Mouse (Mus musculus) embryonic facial prominence, embryonic 13.5 days (tissue): ENCODE data around the gene Tnpo3. TPM values are rescaled to one million over a fixed set of nuclear protein-coding genes. Genes with fewer than 3 reads are reported as not detected.
A peak's percentile ranks its signal among the peaks of the same experiment; 100 is the strongest.
"Not testable (repeated sequence)": the region's sequence is repeated elsewhere in the genome, so short reads cannot be mapped to it uniquely, and the experiment has no call there.

ENCODE experiments used
- ATAC-seq: fragments of 200-750 bp; cut with Nextera tagmentation; 2 replicates; pipeline ENCODE4 v1.8.0; 2017; ENCODE audit warnings: low read depth; ENCODE audit not compliant: insufficient number of reproducible peaks, insufficient read depth, low FRiP score, low TSS enrichment
- H3K27ac ChIP-seq: fragments of 300-500 bp; sonication (generic); 2 replicates; pipeline ENCODE4 v1.5.1; 2015; ENCODE audit warnings: moderate library complexity, mild to moderate bottlenecking, inconsistent platforms
- H3K27me3 ChIP-seq: fragments of 300-500 bp; sonication (generic); 2 replicates; pipeline ENCODE4 v1.6.1; 2015; ENCODE audit warnings: mild to moderate bottlenecking, inconsistent platforms
- H3K36me3 ChIP-seq: fragments of 300-500 bp; sonication (generic); 2 replicates; pipeline ENCODE4 v1.6.1; 2015; ENCODE audit warnings: mild to moderate bottlenecking, inconsistent platforms
- H3K4me1 ChIP-seq: fragments of 300-500 bp; sonication (generic); 2 replicates; pipeline ENCODE4 v1.6.1; 2015; ENCODE audit warnings: inconsistent platforms
- H3K4me2 ChIP-seq: fragments of 300-500 bp; sonication (generic); 2 replicates; pipeline ENCODE4 v1.6.1; 2015; ENCODE audit warnings: moderate library complexity, mild to moderate bottlenecking, inconsistent platforms
- H3K4me3 ChIP-seq: fragments of 300-500 bp; sonication (generic); 2 replicates; pipeline ENCODE4 v1.5.1; 2015; ENCODE audit warnings: mild to moderate bottlenecking, inconsistent platforms
- H3K9ac ChIP-seq: fragments of 300-500 bp; sonication (generic); 2 replicates; pipeline ENCODE4 v1.6.1; 2015; ENCODE audit warnings: mild to moderate bottlenecking, inconsistent platforms
- H3K9me3 ChIP-seq: fragments of 300-500 bp; sonication (generic); 2 replicates; pipeline ENCODE4 v1.6.1; 2016; ENCODE audit warnings: inconsistent platforms
- WGBS: fragments of 180-500 bp; shearing (Covaris S2); methylation state at CpG from one replicate; pipeline ENCODE4 v1.1.7; 2015; ENCODE audit warnings: mixed read lengths; 5-methylcytosine and 5-hydroxymethylcytosine counted together
- polyA plus RNA-seq: library from polyadenylated mRNA; unstranded; fragments of >200 nt; fragmentation: Nextera tagmentation; extraction: Ambion mirVana; gene quantifications from 2 replicates; pipeline ENCODE4 v1.2.1, GENCODE M21; 2015

Tnpo3 gene
- polyA plus RNA-seq, 1 experiment from 2014 or later, result 97.6 TPM

DNA sequence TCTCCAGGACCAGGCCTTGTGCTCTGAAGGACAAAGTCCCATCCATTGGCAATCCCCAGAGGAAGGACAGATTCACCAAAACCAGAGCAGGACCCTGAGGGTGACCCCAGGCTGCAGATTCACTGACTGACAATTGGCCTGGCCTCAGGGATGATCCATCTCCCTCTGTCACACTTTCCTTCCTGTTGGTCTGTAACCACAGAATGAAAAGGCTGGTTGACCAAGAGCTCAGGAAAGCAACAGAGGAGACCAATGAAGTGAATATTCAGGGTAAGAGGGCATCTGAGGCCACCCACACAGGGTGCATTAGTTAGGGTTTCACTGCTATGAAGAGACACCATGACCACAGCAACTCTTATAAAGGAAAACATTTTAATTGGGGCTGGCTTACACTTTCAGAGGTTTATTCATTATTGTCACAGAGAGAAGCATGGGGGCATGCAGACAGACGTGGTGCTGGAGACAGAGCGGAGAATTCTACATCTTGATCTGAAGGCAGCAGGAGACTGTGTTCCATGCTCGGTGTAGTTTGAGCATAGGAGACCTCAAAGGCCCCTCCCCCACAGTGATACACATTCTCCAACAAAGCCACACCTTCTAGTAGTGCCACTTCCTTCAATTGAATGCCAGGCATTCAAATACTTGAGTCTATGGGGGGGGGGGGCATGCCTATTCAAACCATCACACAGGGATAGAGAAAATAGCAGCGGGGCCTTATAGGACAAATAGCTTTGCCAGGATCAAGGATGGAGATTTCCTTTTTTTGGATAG is 26.8 kb upstream of the Tnpo3 start:
- H3K4me3 ChIP-seq, result no peak overlapping the region
- H3K27me3 ChIP-seq, result peaks cover 25% of the 10 kb centered on the region
- H3K4me2 ChIP-seq, result no peak overlapping the region
- H3K36me3 ChIP-seq, result no peaks in the 10 kb centered on the region
- 91% methylated on average over 4 of the region's 4 CpGs for WGBS
- no peak for ATAC-seq
- H3K27ac ChIP-seq, result no peak overlapping the region
- H3K9ac ChIP-seq, result no peak overlapping the region
- H3K9me3 ChIP-seq, result no peaks in the 10 kb centered on the region
- H3K4me1 ChIP-seq, result no peaks in the 10 kb centered on the region

DNA sequence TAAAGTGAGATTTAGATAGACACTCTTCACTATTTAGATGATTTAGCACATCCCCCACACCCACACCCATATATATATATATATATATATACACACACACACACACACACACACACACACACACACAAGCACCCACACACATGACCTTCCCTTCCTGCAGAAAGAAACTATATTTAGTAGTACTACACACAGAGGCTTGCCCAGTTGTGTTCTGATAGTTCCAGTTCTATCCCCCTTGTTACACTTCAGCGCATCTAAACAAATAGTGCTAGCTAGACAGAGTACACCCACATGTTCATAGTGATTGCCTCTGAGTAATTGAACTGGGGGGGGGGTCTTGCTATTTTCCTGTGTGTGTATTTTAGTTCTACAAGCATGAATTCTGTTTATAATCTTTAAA is 24.9 kb upstream of the Tnpo3 start:
- no peak overlapping the region for H3K4me3 ChIP-seq
- 77% methylated on average over 1 of the region's 1 CpGs for WGBS
- ATAC-seq, result no peak
- H3K9me3 ChIP-seq, result no peaks in the 10 kb centered on the region
- H3K4me1 ChIP-seq, result no peaks in the 10 kb centered on the region
- H3K36me3 ChIP-seq, result no peaks in the 10 kb centered on the region
- H3K4me2 ChIP-seq, result no peak overlapping the region
- no peak overlapping the region for H3K27ac ChIP-seq
- peaks cover 21% of the 10 kb centered on the region for H3K27me3 ChIP-seq
- H3K9ac ChIP-seq, result no peak overlapping the region

- Histone ChIP-seq H3K4me3 (no peak overlapping the region), H3K27ac (no peak overlapping the region), H3K9me3 (no peaks in the 10 kb centered on the region), H3K4me1 (no peaks in the 10 kb centered on the region), H3K27me3 (peaks cover 14% of the 10 kb centered on the region), H3K9ac (0 out of 2 replicates have a peak overlapping the region, but pooled peaks have one; percentile 11), H3K36me3 (no peaks in the 10 kb centered on the region), H3K4me2 (no peak overlapping the region)
- no peak for ATAC-seq
- whole genome bisulfite sequencing, result 56% methylated on average over 12 of the region's 12 CpGs
Measured at GRCm38 (mm10) chr6:29632552-29633292, 23.0 kb upstream of the Tnpo3 start.

GRCm38 (mm10) chr6:29631751-29632551 is 22.3 kb upstream of the Tnpo3 start:
- H3K27ac ChIP-seq, result no peak overlapping the region
- 32% methylated on average over 10 of the region's 10 CpGs for WGBS
- no peaks in the 10 kb centered on the region for H3K4me1 ChIP-seq
- ATAC-seq, result no peak
- H3K4me3 ChIP-seq, result no peak overlapping the region
- H3K9ac ChIP-seq, result 0 out of 2 replicates have a peak overlapping the region, but pooled peaks have one; percentile 11
- no peaks in the 10 kb centered on the region for H3K9me3 ChIP-seq
- no peak overlapping the region for H3K4me2 ChIP-seq
- no peaks in the 10 kb centered on the region for H3K36me3 ChIP-seq
- peaks cover 14% of the 10 kb centered on the region for H3K27me3 ChIP-seq

DNA sequence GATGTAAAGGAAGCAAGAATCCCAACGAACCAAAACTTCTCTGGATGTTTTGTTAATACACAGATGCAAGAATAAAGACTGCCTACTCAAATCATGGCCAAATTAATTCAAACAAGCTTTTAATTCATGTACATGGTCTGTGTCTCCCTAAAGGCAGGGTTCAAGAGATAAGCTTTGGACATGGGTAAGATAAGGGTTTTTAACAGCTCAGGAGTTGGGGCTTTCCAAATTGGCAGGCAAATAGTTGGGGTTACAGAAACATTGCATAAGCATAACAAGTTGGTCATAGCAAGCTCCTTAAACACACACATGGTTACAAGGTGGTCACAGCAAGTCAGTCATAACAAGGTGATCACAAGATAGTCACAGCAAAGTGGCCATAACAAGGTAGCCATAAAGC is 20.5 kb upstream of the Tnpo3 start:
- H3K4me2 ChIP-seq, result no peak overlapping the region
- no peaks in the 10 kb centered on the region for H3K4me1 ChIP-seq
- no peaks in the 10 kb centered on the region for H3K9me3 ChIP-seq
- no peak for ATAC-seq
- H3K9ac ChIP-seq, result no peak overlapping the region
- H3K27ac ChIP-seq, result no peak overlapping the region
- H3K36me3 ChIP-seq, result no peaks in the 10 kb centered on the region
- H3K4me3 ChIP-seq, result no peak overlapping the region
- 80% methylated on average over 1 of the region's 1 CpGs for WGBS
- H3K27me3 ChIP-seq, result peaks cover 14% of the 10 kb centered on the region

- H3K27ac ChIP-seq, result no peak overlapping the region
- no peaks in the 10 kb centered on the region for H3K36me3 ChIP-seq
- H3K4me1 ChIP-seq, result no peaks in the 10 kb centered on the region
- peaks cover 13% of the 10 kb centered on the region for H3K27me3 ChIP-seq
- H3K9me3 ChIP-seq, result no peaks in the 10 kb centered on the region
- no peak overlapping the region for H3K4me2 ChIP-seq
- H3K9ac ChIP-seq, result no peak overlapping the region
- WGBS, result 80% methylated on average over 2 of the region's 2 CpGs
- H3K4me3 ChIP-seq, result no peak overlapping the region
- ATAC-seq, result no peak
Measured at GRCm38 (mm10) chr6:29627756-29628155, 18.1 kb upstream of the Tnpo3 start.

- no peak overlapping the region for H3K4me3 ChIP-seq
- no peaks in the 10 kb centered on the region for H3K27me3 ChIP-seq
- 89% methylated on average over 2 of the region's 2 CpGs for WGBS
- no peak for ATAC-seq
- no peak overlapping the region for H3K27ac ChIP-seq
- no peaks in the 10 kb centered on the region for H3K36me3 ChIP-seq
- H3K9ac ChIP-seq, result no peak overlapping the region
- H3K4me1 ChIP-seq, result no peaks in the 10 kb centered on the region; the same call in 1 of the 2 replicates
- no peaks in the 10 kb centered on the region for H3K9me3 ChIP-seq
- H3K4me2 ChIP-seq, result no peak overlapping the region
Measured at GRCm38 (mm10) chr6:29623857-29624256, 14.2 kb upstream of the Tnpo3 start.

- Histone ChIP-seq H3K36me3 (no peaks in the 10 kb centered on the region), H3K4me1 (peaks cover 2% of the 10 kb centered on the region; the same call in 1 of the 2 replicates), H3K27ac (no peak overlapping the region), H3K9ac (no peak overlapping the region), H3K4me3 (no peak overlapping the region), H3K27me3 (no peaks in the 10 kb centered on the region), H3K4me2 (no peak overlapping the region), H3K9me3 (no peaks in the 10 kb centered on the region)
- ATAC-seq, result no peak
- WGBS, result 58% methylated on average over 6 of the region's 6 CpGs
Measured at GRCm38 (mm10) chr6:29622273-29622672, 12.6 kb upstream of the Tnpo3 start.

DNA sequence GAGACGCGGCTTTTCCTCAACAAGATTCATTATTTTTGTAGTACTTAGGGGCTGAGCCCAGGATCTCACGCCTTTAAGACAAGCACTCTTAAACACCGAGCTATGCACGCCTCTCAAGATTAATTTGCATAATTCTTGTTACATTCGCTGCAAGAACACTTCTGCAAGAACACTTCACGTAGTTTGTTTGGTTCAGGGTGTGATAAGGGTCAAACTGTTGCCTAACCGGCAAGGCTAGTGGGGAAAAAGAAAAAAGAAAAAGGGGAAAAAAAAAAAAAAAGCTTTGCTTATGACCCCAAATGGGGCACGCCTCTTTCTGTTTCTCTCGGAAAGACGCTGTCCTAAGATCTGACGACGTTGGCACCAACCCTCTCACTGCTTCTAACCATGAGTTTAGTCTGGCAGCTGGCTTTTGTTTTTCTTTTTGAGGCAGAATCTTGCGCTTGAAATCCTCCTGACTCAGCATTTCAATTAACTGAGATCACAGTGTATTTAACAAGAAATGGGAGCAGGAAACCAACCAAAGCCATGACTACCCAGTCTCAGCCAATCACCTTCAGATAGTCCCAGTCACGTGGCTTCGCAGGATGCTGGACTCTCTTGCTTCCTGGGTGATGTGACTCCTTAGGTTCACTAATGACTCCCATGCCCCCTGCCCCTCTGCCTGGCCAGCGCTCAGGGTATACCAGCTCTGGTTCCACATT is 11.3 kb upstream of the Tnpo3 start:
- Histone ChIP-seq H3K36me3 (no peaks in the 10 kb centered on the region), H3K27me3 (no peaks in the 10 kb centered on the region), H3K4me1 (peaks cover 2% of the 10 kb centered on the region; the same call in 1 of the 2 replicates), H3K9me3 (no peaks in the 10 kb centered on the region), H3K9ac (no peak overlapping the region), H3K4me2 (no peak overlapping the region), H3K27ac (no peak overlapping the region), H3K4me3 (no peak overlapping the region)
- no peak for ATAC-seq
- WGBS, result 72% methylated on average over 17 of the region's 17 CpGs

- no peak overlapping the region for H3K4me3 ChIP-seq
- H3K27ac ChIP-seq, result no peak overlapping the region
- H3K4me1 ChIP-seq, result peaks cover 2% of the 10 kb centered on the region; the same call in 1 of the 2 replicates
- H3K9ac ChIP-seq, result no peak overlapping the region
- H3K9me3 ChIP-seq, result no peaks in the 10 kb centered on the region
- no peaks in the 10 kb centered on the region for H3K36me3 ChIP-seq
- WGBS, result 31% methylated on average over 3 of the region's 3 CpGs
- no peak for ATAC-seq
- H3K4me2 ChIP-seq, result no peak overlapping the region
- H3K27me3 ChIP-seq, result no peaks in the 10 kb centered on the region
Measured at GRCm38 (mm10) chr6:29620176-29620575, 10.5 kb upstream of the Tnpo3 start.

- H3K9me3 ChIP-seq, ATAC-seq, H3K36me3 ChIP-seq, H3K27me3 ChIP-seq: not testable (repeated sequence)
- H3K4me2 ChIP-seq, result peak overlapping the region; percentile 83
- H3K27ac ChIP-seq, result peak overlapping the region; percentile 91
- WGBS, result 32% methylated on average over 13 of the region's 13 CpGs
- H3K4me1 ChIP-seq, result peaks cover 19% of the 10 kb centered on the region
- H3K9ac ChIP-seq, result peak overlapping the region; percentile 92
- peak overlapping the region; percentile 80 for H3K4me3 ChIP-seq
Measured at GRCm38 (mm10) chr6:29610020-29610640, 443 bp upstream of the Tnpo3 start.
